Mouse (Mus musculus) NIH3T3 (cell line): ENCODE results near the gene Cntnap3.

ENCODE experiments used
- DNase-seq: peaks from one replicate; pipeline ENCODE4 v3.0.0-alpha.2; 2012; ENCODE audit warnings: low read depth

Gene Cntnap3

DNA sequence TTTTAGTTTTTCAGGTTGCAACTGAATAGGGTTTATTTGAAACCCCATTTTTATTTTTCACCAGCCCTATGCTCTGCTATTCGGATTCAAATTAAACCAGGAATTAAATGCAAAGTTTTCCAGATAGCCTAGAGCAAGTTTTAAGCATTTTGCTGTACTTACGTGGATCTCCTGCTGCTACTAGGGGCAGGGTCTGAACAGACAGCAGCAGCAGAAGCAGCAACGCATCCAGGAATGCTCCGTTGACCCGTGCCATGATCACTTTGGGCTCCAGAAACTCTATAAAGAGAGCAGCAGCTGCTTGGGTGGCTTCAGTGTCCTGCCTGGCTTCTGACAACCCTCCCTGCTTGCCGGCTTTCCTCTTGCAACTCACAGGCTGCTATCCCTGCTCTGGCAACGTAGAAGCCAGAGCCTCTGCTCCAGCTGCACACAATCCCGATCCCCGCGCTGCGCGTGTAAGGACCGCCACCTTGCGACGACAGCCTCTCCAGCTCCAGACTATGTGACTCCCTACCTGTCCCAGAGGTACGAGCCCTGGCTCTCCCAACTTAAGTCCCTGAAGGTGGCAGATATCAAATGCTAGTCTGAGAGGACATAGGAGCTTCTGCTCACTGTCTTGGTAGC is at the start of gene Cntnap3:
Gene Cntnap3, minus strand, starts transcription at position 371 of the 624 bp plus-strand sequence.
- no peak for DNase-seq

GRCm38 (mm10) chr13:64917191-64917590 is 13.4 kb upstream of the Cntnap3 start, which contains the start of gene Spata31:
Gene Spata31 (plus strand): TSS chr13:64917406.
- DNase-seq, result no peak

GRCm38 (mm10) chr13:64903132-64903531 is 623 bp downstream of the Cntnap3 start:
- DNase-seq, result no peak

DNA sequence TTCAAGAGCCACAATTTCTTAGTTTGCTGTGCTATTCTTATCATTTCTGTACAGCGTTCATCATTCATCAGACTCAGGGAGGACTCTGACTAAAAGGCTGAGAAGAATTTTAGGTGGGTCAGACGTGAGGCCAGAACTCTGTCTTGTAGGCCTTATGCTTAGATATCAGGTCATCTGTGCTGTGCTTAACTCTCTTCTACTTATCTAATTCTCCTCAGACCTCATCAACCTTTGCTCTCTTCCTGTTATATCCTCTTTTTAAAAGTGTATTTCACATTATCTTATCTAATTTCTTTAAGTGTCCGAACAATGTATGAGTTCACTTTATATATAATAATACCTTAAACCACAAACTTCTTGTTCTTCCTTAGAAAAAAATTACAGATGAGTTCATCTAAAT is 38.4 kb downstream of the Cntnap3 start:
- no peak for DNase-seq

GRCm38 (mm10) chr13:64824856-64825255 is 78.9 kb downstream of the Cntnap3 start:
- DNase-seq, result peak; percentile 21

DNA sequence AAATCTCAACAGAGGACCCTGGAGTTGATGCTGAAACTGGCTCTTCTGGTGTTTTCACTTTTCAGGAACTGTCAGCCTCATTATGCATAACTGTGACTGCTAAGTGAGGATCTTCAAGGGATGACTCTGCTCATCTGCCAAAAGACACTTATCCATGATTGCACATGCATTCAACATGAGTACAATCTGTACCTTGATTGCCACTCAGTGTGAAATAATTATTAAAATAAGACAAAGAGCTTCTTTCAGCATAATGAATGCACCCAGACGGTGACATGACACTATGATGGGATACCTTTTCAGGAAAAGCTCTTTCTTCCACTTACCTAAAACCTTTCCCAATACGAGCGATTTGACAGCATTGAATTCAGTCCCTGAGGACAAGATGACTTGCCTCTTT is 158.4 kb downstream of the Cntnap3 start:
- no peak for DNase-seq

DNA sequence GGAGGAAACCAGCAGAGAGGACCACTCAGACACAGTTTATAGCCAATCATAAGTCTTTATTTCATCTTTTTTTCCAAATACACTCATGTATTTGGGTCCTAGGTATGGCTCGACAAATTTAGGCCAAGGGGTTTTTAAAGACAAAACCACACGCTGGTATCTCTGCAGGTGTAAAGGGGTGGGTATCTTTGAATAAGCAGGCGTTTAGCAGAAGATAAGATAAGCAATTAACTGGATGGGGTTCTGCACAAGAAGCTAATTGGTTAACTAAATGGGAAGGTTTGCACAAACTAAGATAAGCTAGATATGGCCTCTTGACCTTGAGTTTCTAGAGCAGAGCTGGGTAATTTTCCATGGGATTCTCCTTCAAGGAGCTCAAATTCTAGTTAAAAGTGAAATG is 171.5 kb downstream of the Cntnap3 start:
- DNase-seq, result no peak

DNA sequence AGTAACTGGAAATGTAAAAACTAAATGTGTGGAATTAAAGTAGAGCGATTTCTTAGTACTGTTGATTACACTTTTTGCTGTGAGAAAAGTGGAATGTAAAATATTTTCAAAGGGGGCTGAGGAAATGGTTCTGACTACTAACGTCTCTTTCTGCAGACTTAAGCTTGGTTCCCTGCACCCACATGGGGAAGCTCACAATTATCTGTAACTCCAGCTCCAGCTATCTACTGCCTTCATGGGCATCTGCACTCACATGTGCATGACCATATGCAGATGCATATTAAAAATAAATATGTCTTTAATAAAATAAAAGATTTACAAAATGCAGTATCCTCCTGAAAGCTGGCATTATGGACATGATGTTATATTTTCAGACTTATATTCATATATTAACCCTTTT is 187.0 kb downstream of the Cntnap3 start:
- DNase-seq, result no peak

DNA sequence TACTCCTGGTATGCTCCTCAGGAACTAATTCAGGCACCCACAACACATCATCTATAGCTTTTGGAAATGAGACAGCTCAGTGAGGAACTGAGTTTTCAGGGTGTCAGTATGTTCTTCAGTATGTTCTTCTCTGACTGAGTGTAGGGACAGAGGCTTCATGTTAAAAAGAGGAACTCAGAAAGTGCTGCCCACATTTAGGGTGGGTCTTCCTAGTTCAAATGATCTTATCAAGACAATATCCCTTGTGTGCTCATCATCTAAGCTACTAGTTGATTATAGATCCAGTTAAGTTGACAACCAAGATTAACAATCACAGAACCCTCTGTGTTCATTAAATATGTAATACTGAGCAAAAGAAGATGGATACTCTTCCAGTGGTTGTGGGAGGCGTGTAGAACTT is 211.3 kb downstream of the Cntnap3 start:
- no peak for DNase-seq
